Mouse (Mus musculus) hindbrain, embryonic 11.5 days (tissue): ENCODE measurements around the gene Ago3. TPM values are rescaled to one million over a fixed set of nuclear protein-coding genes. Genes with fewer than 3 reads are reported as not detected.

Experiments used
- ATAC-seq: fragments of 200-750 bp; cut with Nextera tagmentation; 2 replicates; pipeline ENCODE4 v1.8.0; 2017; ENCODE audit warnings: mild to moderate bottlenecking, moderate TSS enrichment, moderate library complexity; ENCODE audit not compliant: low FRiP score
- DNase-seq: peaks from one replicate; pipeline ENCODE4 v3.0.0-alpha.2; 2015; ENCODE audit warnings: low spot score
- H3K27ac ChIP-seq: fragments of 300-500 bp; sonication (generic); 2 replicates; pipeline ENCODE4 v1.5.1; 2014; ENCODE audit warnings: mild to moderate bottlenecking, low read depth, low read length
- H3K27me3 ChIP-seq: fragments of 300-500 bp; sonication (generic); 2 replicates; pipeline ENCODE4 v1.6.1; 2014; ENCODE audit warnings: mild to moderate bottlenecking, low read length, moderate library complexity, mixed read lengths; ENCODE audit not compliant: control insufficient read depth, insufficient read depth
- H3K36me3 ChIP-seq: fragments of 300-500 bp; sonication (generic); 2 replicates; pipeline ENCODE4 v1.6.1; 2014; ENCODE audit warnings: mild to moderate bottlenecking, low read length, moderate library complexity, mixed read lengths; ENCODE audit not compliant: control insufficient read depth, insufficient read depth
- H3K4me1 ChIP-seq: fragments of 300-500 bp; sonication (generic); replicated peaks from 2 replicates; pipeline ENCODE4 v1.6.1; 2014; ENCODE audit warnings: low read length, mixed read lengths; ENCODE audit not compliant: control insufficient read depth, insufficient read depth
- H3K4me2 ChIP-seq: fragments of 300-500 bp; sonication (generic); replicated peaks from 2 replicates; pipeline ENCODE4 v1.6.1; 2014; ENCODE audit warnings: mild to moderate bottlenecking, low read depth, low read length
- H3K4me3 ChIP-seq: fragments of 300-500 bp; sonication (generic); 2 replicates; pipeline ENCODE4 v1.5.1; 2014; ENCODE audit warnings: low read depth, low read length
- H3K9ac ChIP-seq: fragments of 300-500 bp; sonication (generic); 2 replicates; pipeline ENCODE4 v1.6.1; 2014; ENCODE audit warnings: low read depth, low read length
- H3K9me3 ChIP-seq: fragments of 300-500 bp; sonication (generic); 2 replicates; pipeline ENCODE4 v1.6.1; 2016; ENCODE audit warnings: low read length; ENCODE audit not compliant: control insufficient read depth
- WGBS: fragments of 180-500 bp; shearing (Covaris S2); extraction: QIAGEN DNeasy Blood & Tissue Kit; methylation state at CpG from one replicate; pipeline ENCODE4 v1.1.7; 2014; 5-methylcytosine and 5-hydroxymethylcytosine counted together
- polyA plus RNA-seq: library from polyadenylated mRNA; unstranded; fragments of >200 nt; fragmentation: Nextera tagmentation; extraction: Ambion mirVana; gene quantifications from 2 replicates; pipeline ENCODE4 v1.2.1, GENCODE M21; 2014

Gene Ago3
- polyA plus RNA-seq, 1 experiment from 2014 or later = 16.1 TPM

DNA sequence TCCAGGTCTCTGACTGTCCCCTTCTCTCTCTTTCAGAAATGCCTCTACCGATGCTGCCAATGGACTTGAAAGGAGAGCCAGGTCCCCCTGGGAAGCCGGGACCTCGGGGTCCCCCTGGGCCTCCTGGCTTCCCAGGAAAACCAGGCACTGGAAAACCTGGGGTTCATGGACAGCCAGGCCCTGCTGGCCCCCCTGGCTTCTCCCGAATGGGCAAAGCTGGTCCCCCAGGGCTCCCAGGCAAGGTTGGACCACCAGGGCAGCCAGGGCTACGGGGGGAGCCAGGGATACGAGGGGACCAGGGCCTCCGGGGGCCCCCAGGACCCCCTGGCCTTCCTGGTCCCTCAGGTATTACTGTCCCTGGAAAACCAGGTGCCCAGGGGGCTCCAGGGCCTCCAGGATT lies 119.0 kb downstream of the Ago3 start:
- WGBS = 75% methylated on average over 7 of the region's 7 CpGs
- Histone ChIP-seq H3K4me2 (no peak overlapping the region), H3K9me3 (no peaks in the 10 kb centered on the region), H3K4me1 (no peaks in the 10 kb centered on the region), H3K27ac (no peak overlapping the region), H3K27me3 (no peaks in the 10 kb centered on the region), H3K36me3 (no peaks in the 10 kb centered on the region), H3K9ac (no peak overlapping the region), H3K4me3 (no peak overlapping the region)
- ATAC-seq = no peak
- DNase-seq = no peak

DNA sequence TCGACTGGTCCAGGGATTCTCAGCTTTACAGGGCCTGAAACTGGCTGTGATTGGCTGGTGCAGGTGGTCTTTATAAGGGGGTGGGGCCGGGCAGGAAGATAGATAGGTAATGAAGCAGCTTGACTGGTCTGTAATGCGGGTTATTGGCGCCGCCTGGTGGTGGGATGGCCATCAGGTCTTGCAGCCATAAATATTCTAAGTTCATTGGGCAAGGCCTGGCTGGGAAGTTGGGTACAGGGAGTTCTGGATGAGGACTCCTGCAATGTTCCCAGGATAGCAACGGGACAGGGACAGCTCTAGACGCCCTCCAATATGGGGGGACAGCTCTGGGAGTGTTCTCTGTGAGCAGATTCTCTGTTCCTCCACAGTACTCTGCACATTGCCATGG lies 119.4 kb downstream of the Ago3 start:
- no peaks in the 10 kb centered on the region for H3K4me1 ChIP-seq
- WGBS = 2% methylated on average over 7 of the region's 7 CpGs
- ATAC-seq = peak; percentile 86
- peak overlapping the region; percentile 37 for H3K4me2 ChIP-seq
- no peaks in the 10 kb centered on the region for H3K36me3 ChIP-seq
- H3K9me3 ChIP-seq = no peaks in the 10 kb centered on the region
- peak overlapping the region; percentile 17; the same call in 1 of the 2 replicates for H3K9ac ChIP-seq
- no peak overlapping the region for H3K27ac ChIP-seq
- peak; percentile 95 for DNase-seq
- H3K27me3 ChIP-seq = no peaks in the 10 kb centered on the region
- H3K4me3 ChIP-seq = peak overlapping the region; percentile 25

GRCm38 (mm10) chr4:126309211-126309921 lies 120.0 kb downstream of the Ago3 start:
- H3K27ac ChIP-seq = no peak overlapping the region
- peak overlapping the region; percentile 37 for H3K4me2 ChIP-seq
- H3K27me3 ChIP-seq = no peaks in the 10 kb centered on the region
- 13% methylated on average over 20 of the region's 20 CpGs for WGBS
- peak; percentile 64 for ATAC-seq
- no peak for DNase-seq
- no peaks in the 10 kb centered on the region for H3K9me3 ChIP-seq
- no peaks in the 10 kb centered on the region for H3K4me1 ChIP-seq
- no peaks in the 10 kb centered on the region for H3K36me3 ChIP-seq
- peak overlapping the region; percentile 17; the same call in 1 of the 2 replicates for H3K9ac ChIP-seq
- peak overlapping the region; percentile 25 for H3K4me3 ChIP-seq

- Histone ChIP-seq H3K4me3 (no peak overlapping the region), H3K27me3 (peaks cover 14% of the 10 kb centered on the region), H3K9me3 (no peaks in the 10 kb centered on the region), H3K9ac (no peak overlapping the region), H3K36me3 (no peaks in the 10 kb centered on the region), H3K4me2 (no peak overlapping the region), H3K27ac (no peak overlapping the region), H3K4me1 (0 out of 2 replicates have a peak, but pooled peaks cover 1% of the 10 kb centered on the region)
- no peak for ATAC-seq
- DNase-seq = no peak
- WGBS = 20% methylated on average over 2 of the region's 2 CpGs
Observed at GRCm38 (mm10) chr4:126306827-126307226, 122.5 kb downstream of the Ago3 start.

GRCm38 (mm10) chr4:126306058-126306457 lies 123.3 kb downstream of the Ago3 start:
- 86% methylated on average over 6 of the region's 6 CpGs for WGBS
- Histone ChIP-seq H3K27me3 (peaks cover 21% of the 10 kb centered on the region), H3K4me3 (no peak overlapping the region), H3K4me1 (0 out of 2 replicates have a peak, but pooled peaks cover 6% of the 10 kb centered on the region), H3K36me3 (no peaks in the 10 kb centered on the region), H3K9me3 (no peaks in the 10 kb centered on the region), H3K4me2 (no peak overlapping the region), H3K27ac (no peak overlapping the region), H3K9ac (no peak overlapping the region)
- ATAC-seq (no peak), DNase-seq (no peak)

DNA sequence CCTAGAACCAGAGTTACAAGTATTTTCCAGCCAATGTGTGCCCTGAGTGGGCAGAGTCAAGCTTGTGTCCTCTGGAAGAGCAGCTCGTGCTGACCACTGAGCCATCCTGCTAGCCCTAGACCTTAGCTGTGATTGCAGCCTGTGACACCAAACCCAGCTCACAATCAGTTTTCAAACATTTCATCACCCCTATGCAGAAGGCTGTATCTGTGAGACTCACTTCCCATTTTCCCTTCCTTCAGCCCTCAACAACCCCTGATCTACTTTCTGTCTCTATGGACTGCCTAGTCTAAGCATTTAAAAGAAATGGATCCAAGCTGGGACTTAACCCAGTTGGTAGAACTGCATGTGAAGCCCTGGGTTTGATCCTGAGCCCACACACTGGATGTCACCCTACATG lies 123.9 kb downstream of the Ago3 start:
- 100% methylated on average over 1 of the region's 1 CpGs for WGBS
- H3K9me3 ChIP-seq = no peaks in the 10 kb centered on the region
- 0 out of 2 replicates have a peak, but pooled peaks cover 7% of the 10 kb centered on the region for H3K4me1 ChIP-seq
- H3K4me2 ChIP-seq = no peak overlapping the region
- ATAC-seq (no peak), DNase-seq (no peak)
- no peaks in the 10 kb centered on the region for H3K36me3 ChIP-seq
- no peak overlapping the region for H3K4me3 ChIP-seq
- no peak overlapping the region for H3K27ac ChIP-seq
- peaks cover 27% of the 10 kb centered on the region for H3K27me3 ChIP-seq
- no peak overlapping the region for H3K9ac ChIP-seq

- 71% methylated on average over 4 of the region's 4 CpGs for WGBS
- H3K27me3 ChIP-seq = peaks cover 39% of the 10 kb centered on the region
- no peak overlapping the region for H3K4me2 ChIP-seq
- no peak for ATAC-seq
- no peaks in the 10 kb centered on the region for H3K36me3 ChIP-seq
- H3K4me1 ChIP-seq = 0 out of 2 replicates have a peak, but pooled peaks cover 7% of the 10 kb centered on the region
- no peaks in the 10 kb centered on the region for H3K9me3 ChIP-seq
- no peak overlapping the region for H3K9ac ChIP-seq
- no peak for DNase-seq
- no peak overlapping the region for H3K27ac ChIP-seq
- H3K4me3 ChIP-seq = no peak overlapping the region
Observed at GRCm38 (mm10) chr4:126303877-126304276, 125.5 kb downstream of the Ago3 start.

- Histone ChIP-seq H3K9me3 (no peaks in the 10 kb centered on the region), H3K27me3 (peaks cover 56% of the 10 kb centered on the region), H3K36me3 (no peaks in the 10 kb centered on the region), H3K4me2 (peak overlapping the region; percentile 36), H3K4me1 (peaks cover 11% of the 10 kb centered on the region; the same call in 1 of the 2 replicates), H3K9ac (no peak overlapping the region), H3K4me3 (peak overlapping the region; percentile 6; the same call in 1 of the 2 replicates), H3K27ac (no peak overlapping the region)
- ATAC-seq = no peak
- peak; percentile 51 for DNase-seq
- 2% methylated on average over 27 of the region's 27 CpGs for WGBS
Observed at GRCm38 (mm10) chr4:126301584-126302309, 127.6 kb downstream of the Ago3 start.
